Mouse (Mus musculus): ENCODE data around the gene Dpp10. TPM values are rescaled to one million over a fixed set of nuclear protein-coding genes. Genes with fewer than 3 reads are reported as not detected.
A peak's percentile ranks its signal among the peaks of the same experiment; 100 is the strongest.

Dpp10 gene
- total RNA-seq (2021) = 1 to 10 TPM in 1 of 2 experiments, under 1 TPM in 1; 0.35 to 1.2 TPM
- not detected in 2 replicates for polyA plus RNA-seq (2012; rRNA removed)
- long read RNA-seq = 0 reads

DNA sequence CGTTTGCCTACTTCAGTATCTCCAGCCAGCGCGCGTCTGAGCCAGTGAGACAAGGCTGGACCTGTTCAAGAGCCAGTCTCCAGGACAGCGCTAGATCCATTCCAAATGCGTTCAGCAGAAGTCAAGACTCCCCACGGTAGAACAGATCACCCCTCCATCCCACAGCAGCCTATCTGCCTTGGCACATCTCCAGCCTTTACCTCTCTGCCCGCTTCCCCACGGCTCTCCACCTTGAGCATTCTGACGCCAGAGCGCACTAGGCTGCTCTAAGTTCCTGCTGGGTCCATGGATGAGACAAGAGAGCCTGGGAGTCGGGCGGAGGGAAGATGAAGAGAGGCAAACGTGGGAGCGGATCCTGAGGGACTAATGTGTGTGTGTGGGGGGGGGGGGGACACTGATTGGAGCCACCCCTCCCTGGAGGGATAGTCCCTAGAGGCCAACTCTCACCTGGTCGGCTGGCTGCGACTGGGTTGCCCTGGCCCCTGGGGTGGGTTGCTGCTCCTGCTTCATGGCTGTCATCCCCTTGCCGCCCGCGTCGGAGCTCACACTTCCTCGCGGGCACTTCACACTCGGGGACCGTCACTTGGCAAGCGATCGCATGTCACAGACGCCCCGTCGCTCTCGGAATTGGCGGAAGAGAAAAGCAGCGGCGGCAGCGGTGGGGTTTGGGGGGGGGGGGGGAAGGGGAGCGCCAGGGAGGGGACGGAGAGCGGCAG is at the start of gene Dpp10:
Gene Dpp10 (minus strand): TSS at position 635 of the 716 bp plus-strand sequence.
- DNase-seq = no peak

DNA sequence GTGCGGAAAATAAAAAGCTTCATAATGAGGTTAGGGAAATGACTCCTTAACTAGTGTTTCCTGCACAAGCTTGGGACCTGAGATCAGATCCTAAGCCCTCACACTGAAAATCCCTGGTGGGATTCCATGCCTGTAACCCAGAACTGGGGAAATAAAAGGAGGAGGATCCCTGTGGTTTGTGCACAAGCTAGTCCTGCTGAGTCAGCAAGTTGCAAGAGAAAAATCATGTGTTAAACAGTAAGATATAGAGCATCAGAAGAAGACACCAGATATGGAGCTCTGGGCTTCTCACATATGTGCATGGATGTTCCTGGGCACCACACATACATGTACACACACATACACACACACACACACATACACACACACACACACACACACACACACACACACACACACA is 3.2 kb upstream of the Dpp10 start:
- no peak for DNase-seq

DNA sequence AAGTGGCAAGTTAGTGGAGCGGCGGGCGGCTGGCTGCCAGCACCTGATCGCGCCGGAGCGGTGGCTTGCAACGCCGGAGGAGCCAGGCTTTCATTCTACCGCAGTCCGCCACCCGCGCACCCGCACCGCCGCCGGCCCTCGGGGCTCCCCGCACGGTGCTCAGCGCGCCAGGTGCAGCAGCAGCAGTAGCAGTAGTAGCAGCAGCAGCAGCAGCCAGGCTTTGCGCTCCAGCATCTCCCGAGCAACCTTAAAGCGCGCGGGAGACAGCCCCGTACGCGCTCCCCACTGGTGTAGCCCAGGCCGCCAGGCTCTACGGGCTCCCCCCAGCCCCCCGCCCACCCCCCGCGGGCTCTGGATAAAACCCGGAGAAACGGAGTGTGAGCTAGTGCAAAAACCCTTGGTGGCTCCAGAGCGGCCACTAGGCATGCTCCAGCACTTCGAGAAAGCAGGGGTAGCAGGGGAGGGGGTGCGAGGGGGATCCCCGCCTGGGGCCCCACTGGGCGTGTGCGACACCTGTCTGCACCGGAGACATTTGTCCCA is 472 bp upstream of the Dpp10 start:
- no peak for DNase-seq

DNA sequence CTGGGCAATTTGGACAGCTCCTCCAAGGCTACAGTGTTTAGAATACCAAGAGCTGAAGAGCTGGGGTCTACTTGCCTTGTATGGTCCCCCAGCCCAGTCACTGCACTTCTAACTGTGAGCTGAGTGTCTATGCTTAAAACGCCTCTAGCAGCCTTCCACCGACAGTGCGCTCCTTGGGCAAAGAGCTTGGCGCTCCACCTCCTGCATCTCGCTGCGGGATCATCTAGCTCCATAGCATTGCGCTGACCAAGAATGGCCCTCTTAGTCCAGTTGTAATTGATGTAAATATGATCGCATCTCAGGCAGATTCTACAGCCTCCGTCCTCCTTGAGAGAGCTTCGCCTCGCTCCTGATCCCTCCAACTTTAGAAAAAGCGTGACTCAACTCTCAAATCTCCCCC is 1.2 kb downstream of the Dpp10 start:
- DNase-seq = no peak

DNA sequence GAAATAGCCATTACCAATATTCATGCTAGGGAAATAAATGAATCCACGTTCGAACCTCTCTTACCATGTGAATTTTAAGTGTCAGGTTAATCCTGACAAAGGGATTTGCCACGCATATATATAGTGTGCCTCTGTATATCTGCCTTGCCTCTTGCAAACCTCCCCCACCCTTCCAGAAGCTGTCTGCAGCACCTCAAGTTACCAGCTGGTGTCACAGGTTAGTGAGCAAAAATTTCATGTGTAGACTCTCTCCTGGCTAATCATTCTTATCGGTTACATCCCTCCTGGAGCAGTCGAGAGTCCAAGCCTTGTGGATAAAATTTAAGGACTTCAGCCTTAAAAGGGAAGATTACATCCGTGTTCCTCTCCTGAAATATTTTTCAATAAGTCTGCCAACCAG is 1.9 kb downstream of the Dpp10 start:
- no peak for DNase-seq

DNA sequence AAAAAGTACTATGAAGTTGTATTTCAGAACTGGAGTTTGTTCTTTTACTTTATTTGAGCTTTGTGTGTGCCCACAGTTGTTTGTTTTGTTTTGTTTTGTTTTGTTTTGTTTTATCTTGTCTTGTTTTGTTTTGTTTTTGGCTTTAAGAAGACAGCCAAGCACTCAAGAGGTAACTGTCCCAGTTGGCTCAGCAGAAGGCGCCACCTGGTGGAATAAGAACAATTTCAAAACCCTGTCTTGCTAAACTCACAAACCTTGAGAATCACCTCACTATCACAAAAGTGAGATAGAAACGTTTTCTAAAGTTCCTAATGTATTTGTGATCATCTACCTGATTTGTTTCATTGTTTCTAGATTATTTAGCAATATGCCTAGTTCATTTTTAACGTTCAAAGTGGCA is 3.8 kb downstream of the Dpp10 start:
- peak; percentile 19 for DNase-seq

DNA sequence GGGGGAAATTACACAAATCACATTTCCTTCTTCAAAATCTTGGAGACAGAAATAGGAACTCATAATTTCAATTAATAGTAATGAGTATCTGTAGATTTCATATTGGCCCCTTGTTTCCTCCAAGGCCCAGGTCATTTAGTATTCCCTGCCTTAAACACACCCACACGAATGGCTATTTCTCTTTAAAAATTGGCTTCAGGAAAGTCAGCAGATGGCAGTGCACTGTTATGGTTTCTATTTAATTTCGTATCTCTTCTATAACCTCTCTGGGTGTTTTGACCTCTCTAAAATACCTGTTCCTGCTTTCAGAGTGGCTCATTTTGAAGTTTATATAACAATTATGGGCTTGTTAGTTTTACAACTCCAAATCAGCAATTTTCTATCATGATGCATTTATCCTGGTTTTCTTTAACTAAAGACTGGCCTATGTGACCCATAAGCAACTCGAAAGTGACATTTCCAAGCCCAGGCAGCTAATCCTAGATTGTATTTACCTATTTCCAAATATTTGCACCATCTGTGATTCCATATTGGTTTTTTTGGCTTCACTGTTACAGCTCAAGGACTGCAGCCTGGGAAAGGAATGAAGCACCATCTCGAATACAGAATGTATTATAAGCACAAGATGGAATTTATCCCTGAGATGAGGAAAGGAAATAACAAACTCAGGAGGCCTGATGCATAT is 9.9 kb downstream of the Dpp10 start:
- no peak for DNase-seq

DNA sequence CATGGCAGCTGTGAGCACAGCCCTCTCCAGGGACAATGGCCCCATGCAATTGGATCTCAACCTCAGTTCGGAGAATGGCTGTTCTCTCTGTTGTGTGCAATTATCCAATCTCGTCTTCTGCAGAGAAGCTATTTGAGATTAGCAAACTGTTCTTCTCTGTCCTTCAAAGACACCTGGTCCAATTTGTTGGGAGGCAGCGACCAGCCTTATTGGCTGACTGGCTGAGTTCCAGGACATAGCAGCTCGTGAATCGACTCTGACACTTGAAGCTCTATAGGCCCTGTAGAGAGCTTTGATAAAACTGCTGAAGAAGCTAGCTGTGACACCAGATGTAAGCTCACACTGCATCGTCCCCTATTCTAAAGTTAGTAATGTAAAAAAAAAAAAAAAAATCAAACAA is 12.7 kb downstream of the Dpp10 start:
- no peak for DNase-seq

DNA sequence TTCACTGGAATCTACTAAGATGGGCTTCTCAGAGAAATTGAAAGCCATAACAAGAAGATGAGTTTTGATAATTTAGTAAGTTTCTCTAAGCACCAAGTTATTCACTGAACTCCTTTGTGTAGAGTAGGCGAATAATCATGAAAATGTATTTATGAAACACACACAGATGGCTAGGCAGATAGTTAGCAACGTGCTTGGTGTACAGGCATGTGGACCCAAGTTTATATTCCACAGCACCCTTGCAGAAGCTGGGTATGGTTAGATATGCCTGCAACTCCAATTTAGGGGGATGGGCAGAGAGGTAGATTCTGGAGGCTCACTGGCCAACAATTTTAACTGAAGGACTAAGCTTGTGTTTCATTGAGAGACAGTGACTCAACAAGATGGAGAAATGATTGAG is 13.4 kb downstream of the Dpp10 start:
- DNase-seq = no peak

DNA sequence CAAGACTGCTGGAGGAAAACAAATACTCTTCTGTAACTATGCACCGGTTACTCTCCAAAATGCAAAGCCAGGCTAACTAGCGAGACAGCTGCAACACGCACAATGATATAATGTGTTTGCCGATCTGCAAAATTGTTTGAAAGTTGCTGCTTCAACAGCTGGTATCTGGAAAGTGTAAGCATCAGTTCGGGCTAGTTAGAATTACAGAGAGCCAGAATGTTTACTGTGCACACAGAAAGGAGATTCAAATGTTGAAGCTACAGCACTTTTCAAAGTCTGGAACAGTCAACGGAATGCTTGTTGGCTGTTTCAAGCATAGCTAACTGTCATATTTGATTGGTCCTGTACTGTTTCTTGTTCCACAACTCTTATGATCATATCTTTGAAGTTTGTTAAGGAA is 42.6 kb downstream of the Dpp10 start:
- no peak for DNase-seq

DNA sequence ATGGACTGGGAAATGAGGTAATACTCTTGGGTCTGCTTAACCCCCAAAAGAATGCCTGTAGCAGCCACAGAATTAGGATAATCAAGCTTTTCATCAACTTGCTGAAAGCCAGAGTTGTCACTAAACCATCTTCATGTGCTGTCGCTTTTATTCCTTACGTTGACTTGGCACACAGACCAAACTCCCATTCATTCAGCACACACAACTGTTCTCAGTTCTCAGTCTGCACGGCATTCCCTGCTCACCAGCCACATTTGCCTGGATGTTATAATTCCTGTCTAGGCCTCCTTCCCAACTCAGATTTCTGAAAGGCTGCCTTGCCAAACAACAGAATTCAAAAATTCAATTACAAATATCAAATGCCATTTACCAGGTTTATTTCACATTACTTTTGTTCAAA is 49.6 kb downstream of the Dpp10 start:
- DNase-seq = no peak

DNA sequence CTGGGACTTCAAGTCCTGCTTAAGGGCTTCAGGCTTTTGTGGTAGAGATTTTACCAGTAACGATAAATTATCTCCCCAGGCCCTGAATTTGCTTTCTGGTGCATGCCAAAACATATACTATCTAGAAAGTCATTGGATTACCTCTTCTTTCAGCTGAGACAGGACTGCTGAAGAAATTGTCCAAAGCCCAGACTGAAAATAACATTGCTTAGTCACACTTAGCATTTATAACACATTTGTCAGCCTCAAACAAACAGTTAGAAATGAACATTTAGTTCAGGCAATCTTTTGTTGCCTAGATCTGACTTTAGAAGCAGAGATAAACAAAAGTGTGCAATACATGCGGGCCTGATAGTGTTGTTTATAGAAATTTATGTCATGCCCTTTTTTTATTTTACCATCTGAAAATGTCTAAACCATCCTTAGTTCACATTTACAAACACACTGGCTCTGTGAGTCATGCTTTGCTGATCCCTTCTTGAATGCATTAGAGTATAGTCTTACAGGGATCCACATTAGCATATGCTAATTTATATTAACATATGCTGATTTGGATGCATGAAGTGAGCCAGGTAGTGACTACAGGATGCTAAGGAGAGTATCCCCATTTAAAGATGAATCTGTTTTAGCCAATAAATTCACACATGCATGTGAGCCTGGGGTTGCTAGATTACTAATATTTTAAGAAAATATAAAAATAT is 59.9 kb downstream of the Dpp10 start:
- DNase-seq = no peak

DNA sequence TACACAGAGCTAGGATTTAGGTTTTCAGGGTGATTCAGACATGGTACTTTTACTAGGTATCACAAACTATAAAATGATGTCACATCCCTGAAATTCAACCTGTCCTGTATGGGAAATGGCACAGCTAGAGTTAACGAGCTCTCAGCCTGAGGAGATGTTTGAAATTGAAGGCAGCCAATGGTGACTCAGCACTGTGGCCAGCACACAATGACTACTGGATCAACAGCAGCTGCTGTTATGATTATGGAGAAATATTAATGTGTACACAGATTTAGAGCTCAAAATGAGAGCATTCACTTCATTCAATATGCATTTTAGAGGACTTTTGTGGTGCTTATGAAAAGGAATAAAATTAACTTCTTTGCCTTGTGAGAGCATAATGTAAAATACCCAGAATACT is 66.8 kb downstream of the Dpp10 start:
- no peak for DNase-seq

DNA sequence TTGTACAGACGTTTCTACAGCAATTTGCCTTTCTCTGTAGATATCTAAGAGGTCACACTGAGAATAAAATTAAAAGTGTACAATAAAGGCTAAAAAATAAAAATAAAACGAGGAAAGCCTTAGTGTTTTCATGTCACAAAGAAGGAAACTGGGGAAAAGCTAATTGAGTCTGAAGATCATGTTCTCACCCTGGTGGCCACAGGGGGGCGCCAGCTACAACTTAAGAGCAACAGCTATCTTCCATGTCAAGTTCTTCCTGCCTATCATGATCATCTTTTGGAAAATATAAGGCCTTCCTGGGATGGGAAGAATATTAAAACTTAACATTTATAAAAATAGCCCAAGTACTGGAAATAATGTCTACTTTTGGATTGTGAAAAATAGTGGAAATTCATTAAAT is 70.7 kb downstream of the Dpp10 start:
- DNase-seq = peak; percentile 1

DNA sequence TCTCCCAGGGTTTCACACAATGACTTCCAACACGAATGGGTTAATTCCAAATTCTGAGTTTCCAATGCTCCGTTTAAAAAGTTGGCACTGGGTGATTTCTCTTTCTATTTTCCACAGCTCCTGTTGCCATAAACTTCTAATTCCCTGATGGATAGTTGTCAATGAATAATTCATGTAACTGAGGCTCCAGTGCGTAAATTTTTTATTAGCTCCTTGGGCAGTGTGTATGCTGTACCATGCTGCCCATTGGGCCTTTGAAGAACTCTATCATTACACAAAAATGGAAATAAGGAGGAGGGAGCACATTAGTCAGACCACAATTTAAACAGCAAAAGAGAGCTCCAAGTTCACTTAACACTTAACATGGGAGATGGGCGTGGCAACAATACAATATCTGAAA is 99.2 kb downstream of the Dpp10 start:
- no peak for DNase-seq

DNA sequence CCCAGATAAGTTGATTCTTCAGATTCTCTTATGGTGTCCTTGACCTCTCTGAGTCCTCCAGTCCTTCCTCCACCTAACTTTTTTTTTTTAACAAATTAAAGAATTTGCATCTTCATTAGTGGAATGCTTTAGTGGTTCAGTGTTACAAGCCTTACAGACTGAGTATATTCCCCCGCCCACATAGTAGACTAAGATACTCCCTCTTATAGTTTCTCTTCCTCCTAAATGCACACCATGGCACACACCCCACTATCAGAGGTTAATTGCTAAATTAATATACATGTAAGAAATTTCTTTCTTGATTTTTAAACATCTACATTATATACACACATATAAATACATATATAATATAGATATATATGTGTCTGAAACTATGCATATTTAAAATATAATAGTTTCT is 104.5 kb downstream of the Dpp10 start:
- DNase-seq = no peak

DNA sequence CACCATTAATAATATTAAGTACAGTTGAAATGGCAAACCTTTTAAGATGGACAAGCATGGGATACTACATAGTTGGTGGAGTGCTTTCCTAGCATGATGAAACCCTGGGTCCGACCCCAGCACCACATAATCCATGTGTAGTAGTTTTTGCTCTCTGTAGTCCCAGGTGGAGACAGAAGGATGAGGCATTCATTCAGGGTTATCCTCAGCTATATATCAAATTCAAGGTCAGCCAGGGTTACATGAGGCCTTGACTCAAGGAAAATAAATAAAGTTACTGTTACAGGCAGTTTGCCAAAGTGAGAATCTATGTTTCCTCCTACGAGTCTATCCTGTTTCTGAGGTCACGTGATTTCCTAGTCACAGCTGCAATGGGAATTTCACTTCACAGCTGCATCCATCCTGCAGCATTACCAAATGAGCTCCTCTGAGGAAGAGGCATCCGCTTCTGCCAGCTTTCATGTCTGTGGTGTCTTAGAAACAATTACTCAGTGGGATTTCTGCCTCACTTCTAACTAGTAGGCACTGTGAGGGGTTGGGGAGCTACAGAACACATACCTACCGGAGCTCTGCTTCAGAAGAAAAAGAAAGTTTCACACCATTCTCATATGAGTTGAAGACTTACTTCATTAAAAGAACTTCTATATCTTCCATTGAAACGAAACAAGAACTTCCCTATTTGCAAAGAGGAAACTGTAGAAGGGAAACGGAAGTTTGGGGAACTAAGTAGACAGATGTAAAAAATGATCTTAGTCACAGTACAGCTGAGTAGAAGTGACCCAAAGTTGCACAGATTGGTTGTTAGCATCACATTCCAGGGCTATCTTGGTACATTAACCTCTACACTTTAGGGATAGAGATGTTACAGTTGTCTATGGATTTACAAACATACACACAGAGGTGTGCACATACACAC is 111.3 kb downstream of the Dpp10 start:
- peak; percentile 1 for DNase-seq

DNA sequence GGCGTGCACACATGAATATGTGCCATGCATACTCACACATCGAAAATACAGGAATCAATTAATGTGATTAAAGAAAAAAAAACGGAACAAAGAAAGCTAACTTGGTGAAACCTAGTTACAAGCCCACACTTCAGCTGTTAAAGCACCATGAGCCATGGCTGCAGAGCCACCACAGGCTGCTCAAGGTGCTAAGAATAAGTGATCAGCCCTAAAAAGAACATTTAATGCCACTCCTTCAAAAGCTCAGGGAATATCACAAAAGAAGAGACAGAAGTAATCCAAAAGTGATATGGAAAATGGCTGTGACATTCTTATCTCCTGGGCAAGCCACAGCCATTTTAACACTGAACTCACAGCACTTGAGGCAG is 117.4 kb downstream of the Dpp10 start:
- no peak for DNase-seq

DNA sequence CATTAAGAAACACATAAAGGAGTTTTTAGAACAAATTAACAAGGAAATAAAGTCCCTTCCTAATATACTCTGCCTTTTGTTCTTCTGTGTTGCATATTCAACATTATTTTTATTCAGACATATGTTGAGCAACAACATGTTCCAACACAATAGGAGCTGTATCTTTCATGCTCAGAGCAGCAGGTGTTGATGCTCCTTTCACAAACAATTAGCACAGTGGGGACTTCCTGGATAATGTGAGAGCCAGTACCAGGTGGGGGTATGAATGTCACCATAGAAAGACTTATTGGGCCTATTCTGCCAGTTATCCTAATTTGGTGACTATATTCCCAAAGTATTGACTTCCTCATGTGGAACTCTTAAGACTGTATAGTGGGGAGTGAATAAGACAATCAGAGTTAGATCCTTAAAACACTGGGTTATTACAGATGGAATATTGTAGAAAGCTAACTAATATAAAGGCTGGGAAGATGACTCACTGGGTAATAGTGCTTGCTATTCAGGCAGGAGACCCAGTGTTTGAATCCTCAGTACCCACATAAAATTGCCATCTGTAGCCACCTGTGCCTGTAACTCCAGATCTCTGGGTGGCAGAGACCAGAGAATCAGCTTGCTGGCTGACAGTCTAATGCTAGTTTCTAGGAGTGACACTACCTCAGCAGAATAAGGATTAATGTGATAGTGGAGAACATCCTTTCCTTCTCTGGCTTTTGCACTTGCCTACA is 117.9 kb downstream of the Dpp10 start:
- DNase-seq = no peak

DNA sequence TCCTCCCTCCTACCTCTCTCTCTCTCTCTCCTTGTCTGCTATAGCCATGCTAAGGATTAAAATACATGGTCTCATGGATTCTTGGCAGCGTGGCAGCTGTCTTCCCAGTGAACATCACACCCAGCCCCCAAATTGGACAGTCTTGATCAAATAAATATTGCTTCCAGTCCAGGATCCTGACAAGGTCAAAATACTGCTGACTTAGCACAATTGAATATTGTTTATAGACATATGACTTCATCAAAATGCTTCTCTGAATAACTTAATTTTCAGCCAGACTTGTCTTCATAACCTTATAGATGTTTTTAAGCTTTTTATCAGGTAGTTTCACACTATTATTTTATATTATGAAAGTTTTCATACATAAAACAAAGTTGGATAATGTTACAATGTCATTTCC is 120.5 kb downstream of the Dpp10 start:
- DNase-seq = no peak

DNA sequence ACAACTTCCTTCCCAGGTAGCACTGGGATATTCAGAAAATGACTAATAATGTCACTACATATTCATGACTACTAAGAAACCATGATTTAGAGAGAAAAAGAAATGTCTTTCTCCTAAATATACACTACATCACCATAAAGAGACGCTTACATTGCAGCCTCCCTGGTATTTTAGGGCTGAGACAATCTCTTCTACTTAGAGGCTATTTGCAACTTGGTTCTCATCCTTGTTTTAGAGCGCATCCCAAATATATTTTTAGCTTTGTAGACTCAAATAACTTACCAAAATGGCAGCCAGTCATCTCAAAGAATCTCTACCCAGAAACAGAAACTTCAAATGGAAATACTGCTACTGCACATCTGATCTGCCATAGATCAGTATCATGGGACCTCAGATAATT is 121.5 kb downstream of the Dpp10 start:
- no peak for DNase-seq

Measured in adrenal gland, adult 2 months (tissue).